Mouse (Mus musculus) CH12.LX (cell line): Measurements from ENCODE around the gene Ccnb1. TPM values are rescaled to one million over a fixed set of nuclear protein-coding genes. Genes with fewer than 3 reads are reported as not detected.

ENCODE experiments used
- DNase-seq: peaks from one replicate; pipeline ENCODE4 v3.0.0-alpha.2; 2013; ENCODE audit errors: extremely low read depth
- H3K27ac ChIP-seq: 2 replicates; pipeline ENCODE4 v1.5.1; 2012; ENCODE audit warnings: low read depth, mild to moderate bottlenecking, control low read depth, moderate library complexity; ENCODE audit not compliant: insufficient read depth
- H3K27me3 ChIP-seq: replicated peaks from 2 replicates; pipeline ENCODE3; 2012; ENCODE audit warnings: inconsistent platforms
- H3K36me3 ChIP-seq, 2 experiments: replicated peaks in 1 of 2; 2 replicates each; pipeline versions ENCODE3 to v1.6.1; 2012; ENCODE audit warnings: inconsistent platforms in 1 of 2, low read length in 1 of 2, mild to moderate bottlenecking in 1 of 2, mixed read lengths in 1 of 2, moderate library complexity in 1 of 2; ENCODE audit not compliant: control insufficient read depth in 1 of 2, insufficient read depth in 1 of 2
- H3K4me1 ChIP-seq, 2 experiments: 2 replicates each; pipeline ENCODE4 v1.6.1; 2012; ENCODE audit warnings: inconsistent platforms in 1 of 2, moderate library complexity in 1 of 2; ENCODE audit not compliant: insufficient read depth in 2 of 2, control insufficient read depth in 1 of 2
- H3K4me2 ChIP-seq: 2 replicates; pipeline ENCODE4 v1.6.1; 2012; ENCODE audit warnings: low read depth, mild to moderate bottlenecking, control low read depth; ENCODE audit not compliant: poor library complexity, insufficient read depth, severe bottlenecking
- H3K4me3 ChIP-seq, 3 experiments: fragments of 150-350 bp in 1 of 3; sonication (generic) in 1 of 3; replicated peaks in 1 of 3; 2 replicates each; pipeline versions ENCODE3 to v1.5.1; 2011 to 2012; ENCODE audit warnings: low read depth in 2 of 3, low read length in 2 of 3, mild to moderate bottlenecking in 2 of 3, moderate library complexity in 2 of 3, control low read depth in 1 of 3, improper control_type of control experiment in 1 of 3, inconsistent platforms in 1 of 3, mixed read lengths in 1 of 3; ENCODE audit not compliant: poor library complexity in 1 of 3
- H3K79me2 ChIP-seq: replicated peaks from 2 replicates; pipeline ENCODE4 v1.6.1; 2012; ENCODE audit warnings: mild to moderate bottlenecking, moderate library complexity; ENCODE audit not compliant: control insufficient read depth, poor library complexity, insufficient read depth, severe bottlenecking; ENCODE audit errors: extremely low read depth
- H3K9ac ChIP-seq: 2 replicates; pipeline ENCODE4 v1.6.1; 2012; ENCODE audit warnings: low read depth, mild to moderate bottlenecking, control low read depth, moderate library complexity; ENCODE audit not compliant: insufficient read depth
- H3K9me3 ChIP-seq: replicated peaks from 2 replicates; pipeline ENCODE3; 2012; ENCODE audit warnings: low read length, inconsistent platforms, mixed read lengths
- BHLHE40 ChIP-seq: IDR thresholded peaks from 2 replicates; pipeline ENCODE4 v1.6.1; 2011; ENCODE audit warnings: mild to moderate bottlenecking, low read depth, low read length, improper control_type of control experiment
- CHD1 ChIP-seq: IDR thresholded peaks from 2 replicates; pipeline ENCODE4 v1.6.1; 2012; ENCODE audit warnings: low read depth, low read length, improper control_type of control experiment, inconsistent platforms
- CHD2 ChIP-seq: IDR thresholded peaks from 2 replicates; pipeline ENCODE4 v1.6.1; 2011; ENCODE audit warnings: low read length, improper control_type of control experiment
- CTCF ChIP-seq, 2 experiments: IDR thresholded peaks in 1 of 2; conservative IDR thresholded peaks in 1 of 2; 2 replicates each; pipeline ENCODE4 v1.5.1; 2011 to 2012; ENCODE audit warnings: low read depth in 2 of 2, low read length in 2 of 2, improper control_type of control experiment in 1 of 2, inconsistent platforms in 1 of 2, mild to moderate bottlenecking in 1 of 2, moderate library complexity in 1 of 2
- E2F4 ChIP-seq: IDR thresholded peaks from 2 replicates; pipeline ENCODE4 v1.6.1; 2011; ENCODE audit warnings: low read depth, low read length, improper control_type of control experiment; ENCODE audit not compliant: insufficient replicate concordance
- ELF1 ChIP-seq: IDR thresholded peaks from 2 replicates; pipeline ENCODE4 v1.6.1; 2014; ENCODE audit warnings: low read depth, mild to moderate bottlenecking, inconsistent platforms, low read length, improper control_type of control experiment
- EP300 ChIP-seq: IDR thresholded peaks from 2 replicates; pipeline ENCODE4 v1.6.1; 2011; ENCODE audit warnings: low read length, improper control_type of control experiment
- ETS1 ChIP-seq: conservative IDR thresholded peaks from 2 replicates; pipeline ENCODE4 v1.6.1; 2012; ENCODE audit warnings: low read depth, mild to moderate bottlenecking, inconsistent platforms, low read length, improper control_type of control experiment, moderate library complexity
- GABPA ChIP-seq: IDR thresholded peaks from 2 replicates; pipeline ENCODE4 v1.6.1; 2012; ENCODE audit warnings: low read depth, low read length, improper control_type of control experiment, inconsistent platforms; ENCODE audit not compliant: insufficient replicate concordance
- HCFC1 ChIP-seq: IDR thresholded peaks from 2 replicates; pipeline ENCODE4 v1.6.1; 2012; ENCODE audit warnings: low read depth, mild to moderate bottlenecking, inconsistent platforms, low read length, improper control_type of control experiment
- IRF4 ChIP-seq: IDR thresholded peaks from 2 replicates; pipeline ENCODE4 v1.6.1; 2014; ENCODE audit warnings: low read depth, mild to moderate bottlenecking, inconsistent platforms, low read length, improper control_type of control experiment
- JUN ChIP-seq: IDR thresholded peaks from 2 replicates; pipeline ENCODE4 v1.6.1; 2011; ENCODE audit warnings: low read depth, mild to moderate bottlenecking, low read length, improper control_type of control experiment, moderate library complexity; ENCODE audit not compliant: insufficient read depth
- JUND ChIP-seq: conservative IDR thresholded peaks from 2 replicates; pipeline ENCODE4 v1.6.1; 2011; ENCODE audit warnings: low read depth, low read length, improper control_type of control experiment
- KAT2A ChIP-seq: IDR thresholded peaks from 2 replicates; pipeline ENCODE4 v1.6.1; 2012; ENCODE audit warnings: low read length, improper control_type of control experiment, inconsistent platforms; ENCODE audit not compliant: insufficient replicate concordance
- MAFK ChIP-seq: IDR thresholded peaks from 2 replicates; pipeline ENCODE4 v1.6.1; 2011; ENCODE audit warnings: low read length, improper control_type of control experiment; ENCODE audit not compliant: insufficient replicate concordance
- MAX ChIP-seq: IDR thresholded peaks from 2 replicates; pipeline ENCODE4 v1.6.1; 2011; ENCODE audit warnings: low read length, improper control_type of control experiment
- MAZ ChIP-seq: IDR thresholded peaks from 2 replicates; pipeline ENCODE4 v1.6.1; 2012; ENCODE audit warnings: low read depth, mild to moderate bottlenecking, inconsistent platforms, low read length, improper control_type of control experiment, moderate library complexity
- MEF2A ChIP-seq: IDR thresholded peaks from 2 replicates; pipeline ENCODE4 v1.6.1; 2014; ENCODE audit warnings: low read depth, mild to moderate bottlenecking, inconsistent platforms, low read length, improper control_type of control experiment, borderline replicate concordance
- MXI1 ChIP-seq: IDR thresholded peaks from 2 replicates; pipeline ENCODE4 v1.6.1; 2011; ENCODE audit warnings: mild to moderate bottlenecking, low read depth, low read length, improper control_type of control experiment
- MYC ChIP-seq: IDR thresholded peaks from 2 replicates; pipeline ENCODE4 v1.6.1; 2011; ENCODE audit warnings: low read depth, mild to moderate bottlenecking, improper control_type of control experiment, low read length
- NELFE ChIP-seq: IDR thresholded peaks from 2 replicates; pipeline ENCODE4 v1.6.1; 2011; ENCODE audit warnings: low read depth, low read length, improper control_type of control experiment
- NRF1 ChIP-seq: IDR thresholded peaks from 2 replicates; pipeline ENCODE4 v1.6.1; 2014; ENCODE audit warnings: low read depth, mild to moderate bottlenecking, inconsistent platforms, low read length, improper control_type of control experiment, moderate library complexity
- PAX5 ChIP-seq: IDR thresholded peaks from 2 replicates; pipeline ENCODE4 v1.6.1; 2012; ENCODE audit warnings: low read length, inconsistent platforms, mixed read lengths
- POLR2A ChIP-seq: IDR thresholded peaks from 2 replicates; pipeline ENCODE4 v1.6.1; 2011; ENCODE audit warnings: low read depth, mild to moderate bottlenecking, improper control_type of control experiment, low read length
- POLR2AphosphoS2 ChIP-seq: IDR thresholded peaks from 2 replicates; pipeline ENCODE4 v1.6.1; 2011; ENCODE audit warnings: low read depth, low read length, improper control_type of control experiment
- RAD21 ChIP-seq: IDR thresholded peaks from 2 replicates; pipeline ENCODE4 v1.6.1; 2011; ENCODE audit warnings: low read depth, mild to moderate bottlenecking, low read length, improper control_type of control experiment, moderate library complexity
- RCOR1 ChIP-seq: conservative IDR thresholded peaks from 2 replicates; pipeline ENCODE4 v1.6.1; 2012; ENCODE audit warnings: low read depth, mild to moderate bottlenecking, inconsistent platforms, low read length, improper control_type of control experiment
- SIN3A ChIP-seq: IDR thresholded peaks from 2 replicates; pipeline ENCODE4 v1.6.1; 2012; ENCODE audit warnings: low read length, improper control_type of control experiment, inconsistent platforms
- SMC3 ChIP-seq: IDR thresholded peaks from 2 replicates; pipeline ENCODE4 v1.6.1; 2011; ENCODE audit warnings: low read depth, low read length, improper control_type of control experiment
- TBP ChIP-seq: conservative IDR thresholded peaks from 2 replicates; pipeline ENCODE4 v1.6.1; 2011; ENCODE audit warnings: low read depth, low read length, improper control_type of control experiment
- TCF12 ChIP-seq: IDR thresholded peaks from 2 replicates; pipeline ENCODE4 v1.6.1; 2014; ENCODE audit warnings: low read depth, mild to moderate bottlenecking, inconsistent platforms, low read length, improper control_type of control experiment
- UBTF ChIP-seq: IDR thresholded peaks from 2 replicates; pipeline ENCODE4 v1.6.1; 2012; ENCODE audit warnings: low read depth, mild to moderate bottlenecking, inconsistent platforms, low read length, improper control_type of control experiment, moderate library complexity
- USF1 ChIP-seq: IDR thresholded peaks from 2 replicates; pipeline ENCODE4 v1.6.1; 2014; ENCODE audit warnings: low read depth, mild to moderate bottlenecking, inconsistent platforms, low read length, improper control_type of control experiment
- USF2 ChIP-seq: conservative IDR thresholded peaks from 2 replicates; pipeline ENCODE4 v1.6.1; 2011; ENCODE audit warnings: low read depth, low read length, improper control_type of control experiment
- ZC3H11A ChIP-seq: IDR thresholded peaks from 2 replicates; pipeline ENCODE4 v1.6.1; 2012; ENCODE audit warnings: low read depth, mild to moderate bottlenecking, inconsistent platforms, low read length, improper control_type of control experiment
- ZKSCAN1 ChIP-seq: IDR thresholded peaks from 2 replicates; pipeline ENCODE4 v1.6.1; 2012; ENCODE audit warnings: low read depth, inconsistent platforms, low read length, improper control_type of control experiment, borderline replicate concordance
- ZMIZ1 ChIP-seq: IDR thresholded peaks from 2 replicates; pipeline ENCODE4 v1.6.1; 2012; ENCODE audit warnings: low read depth, mild to moderate bottlenecking, inconsistent platforms, low read length, improper control_type of control experiment
- ZNF384 ChIP-seq: IDR thresholded peaks from 2 replicates; pipeline ENCODE4 v1.6.1; 2012; ENCODE audit warnings: low read depth, low read length, improper control_type of control experiment, inconsistent platforms
- dilution Hi-C: fragments of 300-500 bp; cut with MboI; formaldehyde crosslinking; loops from 2 replicates; pipeline ENCODE4 v1.14.3; 2020; ENCODE audit warnings: low sequenced_read_pairs; ENCODE audit not compliant: extremely low pct_unique_long_range_greater_than_20kb, extremely low pct_ligation_motif_present
- in situ Hi-C: fragments of 300-500 bp; cut with MboI; formaldehyde crosslinking; loops from 3 replicates; pipeline ENCODE4 v1.14.3; 2019; ENCODE audit warnings: low sequenced_read_pairs, low pct_ligation_motif_present, low pct_unique_long_range_greater_than_20kb, mixed read lengths
- polyA plus RNA-seq: library from polyadenylated mRNA; unstranded; fragments of >175 nt; gene quantifications from 2 replicates; pipeline ENCODE4 v1.2.1, GENCODE M21; 2012; ENCODE audit warnings: low read depth; ENCODE audit not compliant: insufficient read length
- total RNA-seq, 2 experiments: library from RNA; depleted of rRNA; stranded (reverse); fragments of 300-350 nt in 1 of 2; fragments of >200 nt in 1 of 2; gene quantifications; 2 replicates each; pipeline ENCODE4 v1.2.3; 2012 to 2014

Gene Ccnb1
- total and polyA plus RNA-seq, 3 experiments, result 172 to 416 (median 243) TPM

- dilution Hi-C loops (no loop called here), in situ Hi-C loops (no loop called here)
These were observed 46.6 kb upstream of the Ccnb1 start, which contains the start of gene Slc30a5 for GRCm38 (mm10) chr13:100832741-100833639. Gene Slc30a5 (minus strand): TSS chr13:100833427.

GRCm38 (mm10) chr13:100832188-100832587, 45.8 kb upstream of the Ccnb1 start:
- H3K4me1 ChIP-seq, result peaks cover 6 to 21% of the 10 kb centered on the region in 2 experiments
- H3K36me3 ChIP-seq, result peaks cover 3 to 18% of the 10 kb centered on the region in 2 experiments
- H3K9me3 ChIP-seq, result no peaks in the 10 kb centered on the region
- H3K4me3 ChIP-seq, result peak overlapping the region; percentile 74 to 96 (median 86)
- H3K79me2 ChIP-seq, result peaks cover 40% of the 10 kb centered on the region
- dilution Hi-C loops, result no loop called here
- H3K4me2 ChIP-seq, result peak overlapping the region; percentile 69
- in situ Hi-C loops, result no loop called here
- peak overlapping the region; percentile 86 for H3K9ac ChIP-seq
- peak; percentile 17 for DNase-seq
- H3K27ac ChIP-seq, result no peak overlapping the region
- no peaks in the 10 kb centered on the region for H3K27me3 ChIP-seq
- TF ChIP-seq USF1 (peak; percentile 2; the same call in 1 of the 2 replicates), MYC (peak; percentile 47; the same call in 1 of the 2 replicates), MXI1 (peak; percentile 32; the same call in 1 of the 2 replicates), SMC3 (no peak), BHLHE40 (peak; percentile 67)
- TF ChIP-seq, all 38 proteins: peak for 4

More at GRCm38 (mm10) chr13:100832741-100833639, 46.6 kb upstream of the Ccnb1 start, which contains the start of gene Slc30a5:
- peak within 1 kb of the TSS; percentile 73 for H3K27ac ChIP-seq
- peaks cover 6 to 21% of the 10 kb centered on the region in 2 experiments for H3K4me1 ChIP-seq
- peak within 1 kb of the TSS; percentile 74 to 96 (median 86) for H3K4me3 ChIP-seq
- TF ChIP-seq MYC, result peak; percentile 95
- TF ChIP-seq CHD2, result 0 out of 2 replicates have a peak, but pooled peaks have one; percentile 22
- no peak; the same call in 1 of the 2 replicates for TF ChIP-seq ETS1
- no peak for TF ChIP-seq UBTF
- TF ChIP-seq RCOR1, result no peak
- TF ChIP-seq IRF4, result peak; percentile 77
- peak; percentile 86 for TF ChIP-seq ELF1
- TF ChIP-seq POLR2AphosphoS2, result peak; percentile 53; the same call in 1 of the 2 replicates
- TF ChIP-seq MAX, result peak; percentile 95
- TF ChIP-seq NELFE, result peak; percentile 88
- TF ChIP-seq POLR2A, result peak; percentile 93
- TF ChIP-seq GABPA, result no peak
- TF ChIP-seq NRF1, result peak; percentile 98
- no peak for TF ChIP-seq MAFK
- TF ChIP-seq MXI1, result peak; percentile 92
- peak; percentile 89 for TF ChIP-seq MAZ
- peak; percentile 65 for TF ChIP-seq TCF12
- no peak for TF ChIP-seq EP300
- TF ChIP-seq CHD1, result no peak
- TF ChIP-seq JUN, result 0 out of 2 replicates have a peak, but pooled peaks have one; percentile 1
- no peak for TF ChIP-seq PAX5
- peak; percentile 71 for TF ChIP-seq USF2
- peak; percentile 42 for TF ChIP-seq SMC3
- no peak for TF ChIP-seq SIN3A
- TF ChIP-seq ZKSCAN1, result no peak
- no peak for TF ChIP-seq ZC3H11A
- TF ChIP-seq E2F4, result no peak
- peak; percentile 35; the same call in 1 of the 2 replicates for TF ChIP-seq BHLHE40
- TF ChIP-seq ZMIZ1, result peak; percentile 89; the same call in 1 of the 2 replicates
- TF ChIP-seq RAD21, result peak; percentile 63
- peak; percentile 37; the same call in 1 of the 2 replicates for TF ChIP-seq MEF2A
- TF ChIP-seq USF1, result peak; percentile 88
- TF ChIP-seq JUND, result no peak
- TF ChIP-seq ZNF384, result no peak
- peak; percentile 80 for TF ChIP-seq HCFC1
- TF ChIP-seq KAT2A, result peak; percentile 73; the same call in 1 of the 2 replicates
- TF ChIP-seq TBP, result 0 out of 2 replicates have a peak, but pooled peaks have one; percentile 25
- TF ChIP-seq CTCF (conservative IDR thresholded peaks at IDR 0.05 in 1 of 2, IDR thresholded peaks at IDR 0.05 in 1 of 2; ENCODE audit: low read depth in 2 of 2, low read length in 2 of 2), result peak; percentile 60 to 84; a peak in 3 of 4 replicates
- no peaks in the 10 kb centered on the region for H3K9me3 ChIP-seq
- peak within 1 kb of the TSS; percentile 86 for H3K9ac ChIP-seq
- H3K79me2 ChIP-seq, result peaks cover 39% of the 10 kb centered on the region
- H3K36me3 ChIP-seq, result peaks cover 0 to 11% of the 10 kb centered on the region in 2 experiments
- DNase-seq, result peak; percentile 99
- H3K27me3 ChIP-seq, result no peaks in the 10 kb centered on the region
- H3K4me2 ChIP-seq, result peak within 1 kb of the TSS; percentile 73
